Mouse (Mus musculus) layer of hippocampus, postnatal 10 days (tissue): Measurements from ENCODE around the gene Chn1. TPM values are rescaled to one million over a fixed set of nuclear protein-coding genes. Genes with fewer than 3 reads are reported as not detected.
"Not testable (repeated sequence)": the region's sequence is repeated elsewhere in the genome, so short reads cannot be mapped to it uniquely, and the experiment has no call there.

Source experiments
- DNase-seq, 2 experiments: peaks; one replicate each; pipeline ENCODE4 v3.0.0; 2021; ENCODE audit warnings: low spot score in 2 of 2
- long read RNA-seq: library from polyadenylated mRNA; stranded (forward); transcript quantifications from one replicate; pipeline ENCODE4 v2.0.0, GENCODE M21; 2023
- total RNA-seq, 2 experiments: library from RNA; stranded (reverse); gene quantifications; 2 replicates each; pipeline ENCODE4 v1.2.3; 2021

Gene Chn1
- total RNA-seq, result 100 to 1,000 TPM; 697 to 727 TPM
- long read RNA-seq, full-length matches to known transcripts, result 571 of 689 reads
- long read RNA-seq, partial matches to known transcripts, result 9 of 689 reads
- long read RNA-seq, other reads (novel, unspliced or antisense), result 109 of 689 reads

DNA sequence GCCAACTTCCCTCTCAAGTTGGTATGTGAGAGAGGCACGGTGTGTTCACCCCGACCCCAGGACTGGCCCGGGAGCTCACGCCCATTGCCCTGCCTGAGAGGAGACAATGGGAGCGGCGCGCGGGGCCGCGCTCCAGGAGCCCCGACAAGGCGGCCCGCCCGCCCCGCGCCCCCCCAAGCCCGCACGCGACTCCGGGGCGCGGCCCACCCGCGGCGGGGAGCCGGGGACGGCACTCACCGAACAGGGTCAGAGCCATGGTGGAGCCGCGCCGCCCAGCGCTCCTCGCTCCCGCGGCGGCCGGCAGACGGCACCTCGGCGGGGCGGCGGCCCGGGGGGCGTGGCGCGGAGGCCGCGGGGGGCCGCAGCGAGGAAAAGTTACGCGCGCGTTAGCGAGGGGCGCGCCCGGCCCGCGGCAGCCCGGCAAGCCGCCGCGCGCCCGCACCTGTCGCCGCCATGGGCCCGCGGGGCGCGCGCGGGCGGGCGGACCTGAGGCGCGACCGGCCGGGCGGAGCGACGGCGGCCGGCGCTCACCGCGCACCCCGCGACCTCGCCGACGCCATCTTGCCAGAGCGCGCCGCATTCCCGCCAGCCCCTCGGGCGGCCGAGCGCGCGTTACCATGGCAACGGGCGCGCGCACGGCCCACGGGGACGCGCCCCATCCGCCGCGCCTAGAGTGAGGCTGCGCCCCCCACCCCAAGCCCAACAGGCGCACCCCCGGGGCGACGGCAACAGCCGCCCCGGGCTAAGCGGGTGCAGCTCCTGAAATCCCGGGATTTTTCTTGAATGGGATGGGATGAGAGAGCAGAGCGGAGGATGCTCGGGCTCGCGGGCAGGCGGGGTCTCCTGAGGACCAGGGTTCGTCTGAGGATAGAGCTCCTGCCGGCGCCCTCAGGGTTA, at the start of gene Chn1:
Gene Chn1 (minus strand): TSS at position 561 of the 897 bp plus-strand sequence.
- peak; percentile 83 to 90 for DNase-seq

DNA sequence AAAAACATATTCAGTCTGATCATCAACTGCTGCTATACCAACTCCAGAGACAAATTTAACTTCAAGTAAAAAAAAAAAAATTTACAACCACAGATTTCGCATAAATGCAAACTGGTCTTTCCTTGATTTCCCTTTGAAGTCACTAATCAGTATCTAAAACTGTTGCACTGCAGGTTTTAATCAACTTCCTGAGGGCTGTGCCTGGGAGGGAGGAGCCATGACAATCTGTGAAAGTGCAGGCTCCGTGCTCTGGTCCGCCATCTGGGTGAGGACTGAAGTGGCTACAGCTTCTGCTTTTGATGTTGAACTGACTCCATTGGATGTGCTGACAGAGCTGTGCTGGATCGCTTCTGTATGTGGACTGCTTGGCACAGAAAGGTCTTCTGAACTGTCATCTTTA, 43.6 kb upstream of the Chn1 start:
- no peak for DNase-seq

DNA sequence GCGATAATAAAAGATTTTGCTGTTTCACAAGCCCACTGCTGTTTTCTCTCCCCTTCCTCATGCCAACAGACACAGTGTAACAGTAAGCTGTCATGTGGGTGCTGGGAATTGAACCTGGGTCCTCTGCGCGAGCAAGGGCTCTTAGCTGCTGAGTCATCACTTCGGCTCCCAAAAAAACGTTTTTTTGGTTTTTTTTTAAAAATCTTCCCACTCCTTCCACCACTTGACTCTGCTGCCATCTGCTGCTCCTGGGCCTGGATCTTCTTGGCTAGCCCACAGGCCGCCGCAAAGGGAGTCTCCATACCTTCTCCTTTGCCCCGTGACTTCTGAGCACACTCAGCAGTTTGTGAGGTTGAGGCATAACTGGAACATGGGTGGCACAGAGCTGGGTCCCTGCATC, 32.5 kb upstream of the Chn1 start:
- no peak for DNase-seq

DNA sequence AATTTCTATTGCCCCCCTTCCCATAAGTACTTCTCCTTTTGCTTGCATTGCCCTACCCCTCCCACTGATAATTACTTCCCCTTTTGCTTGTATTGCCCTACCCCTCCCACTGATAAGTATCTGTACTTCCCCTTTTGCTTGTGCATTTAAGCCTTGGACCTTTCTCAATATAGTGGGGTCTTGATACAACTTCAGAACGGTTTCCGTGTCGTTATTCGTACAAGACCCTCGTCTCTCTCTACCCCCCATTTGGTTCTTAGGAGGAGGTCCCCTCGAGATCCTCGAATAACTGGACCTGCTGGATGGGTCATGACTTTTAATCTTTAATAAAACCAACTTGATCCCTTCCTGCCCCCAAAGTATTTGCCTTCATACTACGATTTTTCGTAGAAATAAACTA, 25.0 kb upstream of the Chn1 start:
- DNase-seq, result not testable (repeated sequence)

DNA sequence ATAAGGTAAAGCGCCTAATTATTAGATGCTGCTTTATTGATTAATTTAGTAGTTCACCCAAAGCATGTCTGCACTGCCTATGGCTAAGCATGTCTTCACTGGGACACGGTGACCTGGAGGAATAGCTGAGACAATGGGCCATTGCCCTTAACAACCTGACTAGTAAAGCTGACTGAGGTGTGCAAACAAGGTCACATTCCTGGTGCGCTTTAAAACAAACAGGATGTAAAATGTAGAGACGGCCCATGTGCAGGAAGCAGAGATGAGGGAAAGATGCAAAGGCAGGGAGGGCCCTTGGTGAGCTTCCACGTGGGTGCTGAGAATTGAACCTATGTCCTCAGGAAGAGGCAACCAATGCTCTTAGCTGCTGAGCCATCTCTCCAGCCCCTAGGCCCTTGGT, 23.6 kb upstream of the Chn1 start:
- no peak for DNase-seq

DNA sequence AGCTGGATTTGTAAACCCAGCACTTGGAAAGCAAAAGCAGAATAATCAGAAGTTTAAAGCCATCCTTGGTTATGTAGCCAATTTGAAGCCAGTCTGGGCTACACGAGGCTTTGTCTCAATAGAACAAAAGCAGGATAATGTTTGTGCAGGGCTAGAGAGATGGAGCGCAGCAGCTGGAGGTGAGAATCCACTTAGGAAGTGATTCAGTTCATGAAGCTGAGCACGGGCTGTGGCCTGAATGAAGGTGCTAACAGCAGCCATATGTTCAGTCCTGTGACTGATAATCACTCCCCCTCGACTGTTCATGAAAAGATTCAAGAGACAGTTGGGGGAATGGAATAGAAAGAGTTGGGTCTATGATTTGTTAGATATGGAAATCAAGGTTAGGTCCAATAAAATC, 23.0 kb upstream of the Chn1 start:
- no peak for DNase-seq

DNA sequence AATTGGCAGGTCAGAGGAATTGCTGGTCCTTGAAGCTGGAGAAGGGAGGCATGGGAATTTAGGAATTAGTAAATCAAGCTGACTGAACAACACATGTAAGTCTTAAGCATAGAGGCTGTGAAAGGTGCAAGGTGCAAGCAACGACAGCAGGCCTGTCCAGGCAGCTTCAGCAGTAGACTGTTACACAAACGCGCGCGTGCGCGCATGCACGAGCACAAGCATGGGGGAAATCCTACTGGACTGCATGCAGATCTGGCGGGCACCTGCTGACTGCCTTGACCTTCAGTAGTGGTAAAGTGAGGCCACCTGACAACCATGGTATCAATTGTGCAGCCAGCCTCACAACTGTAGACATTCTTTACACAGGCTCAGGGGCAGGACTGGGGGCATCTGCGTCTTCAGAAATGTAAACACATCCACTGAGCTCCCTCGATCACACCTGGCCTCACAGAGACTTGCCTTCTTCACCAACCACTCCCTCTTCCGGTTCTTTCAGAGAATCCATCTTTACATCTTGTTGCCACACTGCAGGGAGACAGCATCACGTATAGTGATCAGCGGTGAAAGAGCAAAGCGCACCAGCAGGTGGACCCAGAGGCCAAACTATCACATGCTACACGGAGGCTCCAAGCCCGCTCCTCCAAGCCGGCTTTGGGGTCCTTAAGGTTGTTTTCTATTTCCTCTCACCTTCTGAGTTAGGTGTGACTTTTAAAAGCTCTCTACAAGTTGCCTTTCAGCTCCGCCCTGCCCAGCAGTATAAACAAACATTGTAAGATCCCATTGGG, 16.9 kb upstream of the Chn1 start:
- no peak for DNase-seq

DNA sequence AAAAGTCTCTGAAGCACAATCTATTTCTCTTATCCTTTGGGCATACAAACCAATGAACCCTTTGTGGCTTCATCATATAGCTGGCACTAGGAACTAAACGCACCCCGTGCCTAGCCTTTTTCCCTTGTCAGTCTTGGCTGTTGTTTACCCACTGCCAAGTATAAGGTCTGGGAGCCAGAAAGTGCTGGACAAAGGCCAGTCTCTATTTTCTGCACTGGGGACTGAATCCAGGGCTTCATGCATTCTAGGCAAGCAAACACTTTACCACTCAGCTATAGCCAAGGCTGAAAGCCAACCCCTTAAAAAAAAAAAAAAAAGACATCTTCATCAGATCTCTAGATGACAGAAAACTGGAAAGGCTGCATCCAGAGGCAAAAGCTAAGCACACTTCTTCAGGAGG, 15.2 kb upstream of the Chn1 start:
- DNase-seq, result peak; percentile 16 to 34

DNA sequence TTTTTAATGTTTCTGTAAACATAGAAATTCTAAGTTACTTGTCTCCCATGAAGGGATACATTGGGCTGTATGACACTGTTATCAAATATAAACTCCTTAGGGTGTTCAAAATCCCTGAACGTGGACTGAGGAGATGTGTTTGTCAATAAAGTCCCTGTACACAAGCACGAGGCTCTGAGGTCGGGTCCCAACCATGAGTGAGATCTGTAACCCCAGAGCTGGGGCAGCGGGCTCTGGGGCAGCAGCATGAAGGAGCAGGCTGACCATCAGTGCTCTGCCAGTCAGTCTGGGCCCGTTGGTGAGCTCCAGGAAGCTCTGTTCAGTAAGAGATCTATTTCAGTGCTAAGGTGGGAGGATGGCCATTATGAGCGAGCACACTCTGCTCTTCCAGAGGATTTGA, 13.2 kb upstream of the Chn1 start:
- DNase-seq, result no peak

DNA sequence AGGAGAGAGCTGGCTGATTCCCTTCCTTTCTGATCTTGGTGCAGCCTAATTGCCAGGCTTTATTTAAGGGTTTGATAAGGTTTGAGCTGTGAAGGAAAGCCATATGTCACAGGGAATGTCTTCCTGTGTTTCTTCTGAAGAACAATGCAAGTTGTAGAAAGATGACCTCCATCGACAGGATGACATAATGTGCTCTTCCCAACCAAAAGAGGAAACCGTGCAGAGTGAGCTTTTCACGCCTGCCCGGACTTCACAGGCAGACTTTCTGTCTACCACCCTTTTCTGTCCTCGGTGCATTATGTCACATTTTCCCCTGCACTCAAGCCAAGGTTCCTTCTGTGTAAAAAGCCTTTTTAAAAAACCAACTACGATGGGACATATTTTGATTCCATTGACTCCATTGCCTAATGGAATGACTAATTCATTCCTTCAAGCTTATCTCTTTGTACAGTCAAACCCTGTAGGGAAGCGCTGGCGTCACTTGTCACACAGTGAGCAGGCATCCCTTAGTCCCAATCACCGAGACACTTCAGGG, 7.3 kb upstream of the Chn1 start:
- DNase-seq, result no peak

DNA sequence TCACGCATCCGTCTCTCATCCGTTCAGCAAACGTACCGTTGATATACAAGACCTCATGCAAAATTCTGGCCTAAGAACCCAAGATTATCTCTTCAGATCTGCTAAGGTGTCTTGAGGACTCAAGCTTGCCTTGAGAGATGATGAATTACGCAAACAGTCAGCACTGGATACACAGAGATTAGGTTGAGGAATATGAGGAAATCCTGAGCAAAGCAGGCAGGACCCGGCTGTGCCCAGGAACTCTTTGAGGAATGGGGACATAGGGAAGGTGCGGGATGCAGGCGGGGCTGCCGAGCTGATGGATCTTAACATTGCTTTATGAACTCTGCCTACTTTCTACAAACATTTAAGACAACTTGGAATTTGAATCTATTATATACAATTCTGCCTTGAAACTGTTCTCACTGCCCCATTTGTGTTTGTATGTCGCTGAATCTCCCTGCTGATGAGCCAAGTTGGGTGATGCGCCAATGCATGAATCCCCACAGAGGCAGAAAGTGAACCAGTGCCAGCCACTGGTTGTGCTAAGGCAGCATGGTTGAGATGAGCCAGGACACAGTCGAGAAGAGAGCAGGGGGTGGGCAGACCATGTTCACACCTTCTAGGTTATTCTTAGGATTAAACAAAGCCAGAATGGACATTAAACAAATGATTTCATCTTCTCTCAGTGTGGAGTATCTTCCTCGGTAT, 5.3 kb upstream of the Chn1 start:
- no peak for DNase-seq

DNA sequence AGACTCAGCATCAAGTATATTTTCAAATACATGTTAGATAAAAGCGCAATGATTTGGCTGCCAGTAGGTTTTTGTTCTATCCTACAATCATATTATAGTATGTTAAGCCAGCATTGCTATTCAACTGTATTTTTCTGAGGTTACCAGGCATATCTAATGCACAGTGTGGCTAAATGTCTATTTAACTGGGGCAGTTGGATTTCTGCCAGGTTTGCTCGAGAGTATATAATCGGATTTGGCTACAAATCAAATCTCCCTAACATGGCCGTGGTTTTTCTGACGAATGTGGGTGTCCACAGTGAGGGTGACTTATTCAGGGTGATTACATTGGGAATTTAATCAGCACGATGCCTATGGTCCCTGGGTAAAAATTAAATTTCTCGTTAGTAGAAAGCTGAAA, 4.7 kb upstream of the Chn1 start:
- DNase-seq, result no peak

DNA sequence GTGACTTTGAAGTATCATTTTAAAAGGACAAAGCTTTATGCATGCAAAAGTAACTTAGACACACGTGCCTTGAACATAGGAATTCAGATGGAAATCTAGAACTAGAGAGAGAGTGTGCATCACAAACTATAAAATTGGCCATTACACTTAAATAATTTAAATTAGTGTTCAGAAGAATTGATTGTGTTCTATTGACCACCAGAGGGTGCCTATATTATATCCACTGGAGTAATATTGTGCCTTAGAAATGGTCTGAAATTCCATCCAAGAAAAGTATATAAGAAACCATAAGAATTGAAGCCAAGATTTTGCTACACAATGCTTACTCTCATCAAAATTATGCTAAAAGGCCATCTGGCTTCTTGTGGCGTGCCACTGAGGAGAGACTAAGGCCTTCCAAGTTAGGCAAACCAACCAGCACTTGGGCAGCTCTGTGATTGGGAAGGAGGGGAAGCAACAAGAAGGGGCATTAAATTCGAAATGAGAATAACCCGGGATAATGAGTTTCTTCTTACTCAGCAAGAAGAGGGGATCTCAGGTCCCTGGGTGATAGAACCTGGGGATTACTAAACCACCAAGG, 4.0 kb upstream of the Chn1 start:
- DNase-seq, result no peak

DNA sequence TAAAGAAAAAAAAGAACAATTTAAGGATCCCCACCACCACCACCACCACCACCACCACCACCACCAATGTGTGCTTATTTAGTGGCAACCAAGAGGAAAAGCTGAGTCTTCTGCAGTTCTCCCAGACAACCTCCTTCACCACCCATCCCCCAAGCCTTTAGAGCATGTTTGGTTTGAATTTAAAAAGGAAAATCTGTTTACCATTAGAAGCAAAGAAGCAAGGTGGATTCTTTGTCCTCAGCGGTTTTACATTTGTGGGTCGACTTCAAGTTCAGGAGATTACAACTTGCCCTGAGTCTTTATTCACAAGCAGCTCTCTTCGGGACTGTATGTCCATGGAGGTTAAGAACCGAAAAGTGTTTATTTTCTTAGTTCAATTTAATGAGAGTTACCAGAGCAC, 1.8 kb upstream of the Chn1 start:
- DNase-seq, result no peak

DNA sequence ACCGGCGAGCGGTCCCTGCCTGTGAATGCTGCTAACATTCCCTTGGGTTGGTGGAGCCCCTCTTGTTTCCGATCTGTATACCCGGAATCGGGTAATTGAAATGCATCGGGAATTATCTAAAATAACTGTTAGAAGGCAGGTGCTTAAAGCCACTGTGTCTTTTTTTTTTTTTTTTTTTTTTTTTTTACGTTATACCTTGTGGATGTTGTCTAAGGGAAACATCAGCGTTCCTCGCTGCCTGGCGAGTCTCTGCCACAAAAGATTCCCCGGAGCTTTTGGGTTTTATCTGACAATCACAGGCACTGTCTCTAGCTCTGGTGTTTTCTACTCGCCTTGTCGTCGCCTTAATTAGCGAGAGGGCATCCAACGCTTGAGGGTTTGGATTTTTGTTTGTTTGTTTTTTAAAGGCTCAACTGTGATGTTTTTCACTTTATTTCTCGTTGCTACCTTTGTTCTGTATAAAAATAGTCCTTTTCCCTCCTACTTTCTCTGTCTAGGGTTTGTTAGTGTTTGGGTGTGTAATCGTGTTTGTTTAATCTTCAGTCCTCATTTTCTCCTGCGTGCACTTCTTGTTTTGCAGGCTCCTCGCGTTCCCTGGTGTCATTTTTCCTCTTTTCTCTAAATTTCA, 651 bp upstream of the Chn1 start:
- peak in 1 of 2 experiments; percentile 19 for DNase-seq

DNA sequence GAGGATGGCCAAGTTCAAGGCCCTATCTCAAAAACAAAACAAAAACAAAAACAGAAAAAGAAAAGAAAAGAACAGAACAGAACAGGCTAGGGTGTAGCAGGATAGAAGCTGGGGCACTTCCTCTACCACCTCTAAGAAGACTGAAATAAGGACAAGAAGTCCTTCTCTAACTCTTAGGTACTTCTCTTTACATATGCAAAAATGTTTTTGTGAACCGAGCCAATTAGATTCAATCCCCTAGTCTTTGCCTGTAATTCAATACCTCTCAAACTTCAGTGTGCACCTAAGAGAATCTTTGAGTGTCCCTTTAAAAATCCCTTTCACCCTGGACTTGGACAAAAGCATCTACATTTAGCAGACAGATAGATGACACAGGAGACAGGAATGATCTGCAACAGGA, 2.2 kb downstream of the Chn1 start:
- DNase-seq, result no peak

DNA sequence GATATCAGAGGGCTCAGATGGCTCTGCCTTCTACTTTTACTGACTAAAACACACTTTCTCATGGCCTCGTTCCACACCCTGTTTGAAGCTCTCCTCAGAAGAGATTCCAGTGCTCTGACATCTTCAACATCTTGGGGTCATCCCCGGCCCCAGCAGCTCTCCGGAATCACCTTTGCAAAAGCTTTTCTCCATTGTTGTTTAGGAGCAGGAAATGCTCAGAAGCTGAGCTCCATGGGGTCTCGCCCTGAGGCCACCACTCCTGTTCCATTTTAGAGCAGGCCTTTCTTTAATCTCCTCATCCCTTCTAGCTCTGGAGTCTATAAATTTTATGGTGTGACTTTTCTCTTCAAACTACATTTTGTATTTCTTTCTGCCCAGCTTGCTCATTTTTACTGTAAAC, 6.5 kb downstream of the Chn1 start:
- no peak for DNase-seq

DNA sequence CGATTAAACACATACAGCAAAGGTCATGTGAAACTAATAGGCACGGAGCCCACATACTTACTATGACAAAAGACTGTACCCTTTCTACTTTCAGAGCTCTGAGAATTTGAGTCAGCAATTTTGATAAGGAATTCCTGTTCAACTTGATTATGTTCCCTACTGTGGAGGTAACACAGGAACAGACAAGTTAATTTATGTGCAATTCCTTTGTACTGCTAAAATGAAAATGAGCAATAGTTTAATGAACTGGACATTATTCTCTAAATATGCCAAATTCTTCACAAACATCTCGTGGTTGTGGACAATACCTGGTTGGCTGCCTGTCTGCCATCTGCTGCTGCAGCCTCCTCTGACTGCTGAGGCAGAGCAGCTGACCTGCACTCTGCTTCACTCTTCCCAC, 11.6 kb downstream of the Chn1 start:
- no peak for DNase-seq

DNA sequence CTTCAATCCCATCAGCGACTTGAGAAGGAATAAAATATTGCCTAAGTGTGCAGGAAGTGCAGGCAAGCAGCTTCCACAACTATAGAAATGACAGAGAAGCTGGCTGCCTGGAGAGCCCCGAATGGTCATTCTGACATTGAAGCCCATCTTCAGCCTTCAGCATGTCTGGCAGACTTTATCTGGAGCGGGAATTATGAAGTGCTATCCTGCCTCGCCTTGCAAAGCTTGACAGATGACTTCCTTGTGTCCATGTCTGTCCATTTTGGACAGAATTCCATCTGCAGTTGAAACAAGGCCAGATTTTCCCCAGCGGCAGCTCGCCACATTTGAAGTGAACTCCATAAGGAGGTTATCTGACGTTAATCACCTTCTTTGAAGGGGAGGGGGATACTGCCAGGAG, 15.2 kb downstream of the Chn1 start:
- no peak for DNase-seq

DNA sequence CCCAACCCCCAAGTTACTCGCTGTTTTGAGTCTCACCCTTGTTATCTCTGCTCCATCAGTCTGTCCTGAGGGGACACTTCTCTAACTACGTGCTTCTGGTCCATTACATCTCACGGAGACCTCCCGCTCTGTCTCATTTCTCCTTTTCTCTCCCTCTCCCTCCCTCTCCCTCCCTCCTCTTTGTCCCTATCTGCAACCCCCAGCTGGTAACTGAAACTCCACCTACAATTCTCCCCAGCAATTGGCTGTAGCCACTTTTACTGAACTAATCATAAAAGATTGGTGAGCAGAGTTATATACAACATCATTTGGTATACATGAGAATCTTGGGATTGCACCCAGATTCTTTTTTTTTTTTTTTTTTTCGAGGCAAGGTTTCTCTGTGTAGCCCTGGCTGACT, 16.1 kb downstream of the Chn1 start:
- no peak for DNase-seq

DNA sequence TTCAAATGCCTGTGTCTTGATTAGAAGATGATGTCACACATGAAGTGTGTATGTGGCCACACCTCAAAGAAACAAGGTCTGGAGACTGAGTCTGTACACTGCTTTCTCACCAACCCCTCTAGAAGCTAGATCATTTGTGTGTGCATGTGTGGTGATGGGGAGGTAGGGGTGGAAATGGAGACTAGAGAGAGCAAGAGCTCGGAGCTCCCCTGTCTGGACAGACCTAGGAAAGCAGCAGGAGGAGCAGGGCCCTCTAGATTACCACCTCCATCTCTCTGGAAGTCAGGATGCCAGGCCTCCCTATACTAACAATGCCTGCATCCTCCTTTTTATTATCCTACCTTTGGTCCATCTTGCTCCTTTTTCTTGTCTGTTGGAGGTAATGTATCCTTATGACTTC, 27.8 kb downstream of the Chn1 start:
- DNase-seq, result no peak
